Mouse (Mus musculus): ENCODE data around the gene Pcgf5. TPM values are rescaled to one million over a fixed set of nuclear protein-coding genes. Genes with fewer than 3 reads are reported as not detected.
A peak's percentile ranks its signal among the peaks of the same experiment; 100 is the strongest.

Gene Pcgf5
- polyA plus RNA-seq, 1 experiment: 0.65 TPM

DNA sequence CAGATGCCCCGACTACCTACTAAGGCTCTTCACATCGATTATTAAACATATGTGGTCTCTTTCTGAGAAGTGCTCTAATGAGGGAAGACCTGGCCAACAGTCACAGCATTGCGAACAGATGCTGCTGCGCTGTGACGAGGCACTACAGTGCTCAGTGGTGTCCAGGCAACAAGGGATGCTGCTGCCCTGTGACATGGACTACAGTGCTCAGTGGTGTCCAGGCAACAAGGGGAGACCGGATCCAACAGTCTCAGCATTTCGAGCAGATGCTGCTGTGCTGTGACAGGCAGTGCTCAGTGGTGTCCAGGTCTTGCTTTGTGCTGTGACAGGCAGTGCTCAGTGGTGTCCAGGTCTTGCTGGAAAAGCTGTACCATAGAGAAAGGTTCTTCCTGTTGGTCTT is 29.6 kb downstream of the Pcgf5 start:
- Histone ChIP-seq H3K36me3 (ENCODE audit: control insufficient read depth) (no peaks in the 10 kb centered on the region), H3K4me1 (ENCODE audit: control insufficient read depth) (no peaks in the 10 kb centered on the region)
- TF ChIP-seq GATA1 (IDR thresholded peaks at IDR 0.05; ENCODE audit: low read length) (no peak), TAL1 (IDR thresholded peaks at IDR 0.05; ENCODE audit: low read length) (no peak)

DNA sequence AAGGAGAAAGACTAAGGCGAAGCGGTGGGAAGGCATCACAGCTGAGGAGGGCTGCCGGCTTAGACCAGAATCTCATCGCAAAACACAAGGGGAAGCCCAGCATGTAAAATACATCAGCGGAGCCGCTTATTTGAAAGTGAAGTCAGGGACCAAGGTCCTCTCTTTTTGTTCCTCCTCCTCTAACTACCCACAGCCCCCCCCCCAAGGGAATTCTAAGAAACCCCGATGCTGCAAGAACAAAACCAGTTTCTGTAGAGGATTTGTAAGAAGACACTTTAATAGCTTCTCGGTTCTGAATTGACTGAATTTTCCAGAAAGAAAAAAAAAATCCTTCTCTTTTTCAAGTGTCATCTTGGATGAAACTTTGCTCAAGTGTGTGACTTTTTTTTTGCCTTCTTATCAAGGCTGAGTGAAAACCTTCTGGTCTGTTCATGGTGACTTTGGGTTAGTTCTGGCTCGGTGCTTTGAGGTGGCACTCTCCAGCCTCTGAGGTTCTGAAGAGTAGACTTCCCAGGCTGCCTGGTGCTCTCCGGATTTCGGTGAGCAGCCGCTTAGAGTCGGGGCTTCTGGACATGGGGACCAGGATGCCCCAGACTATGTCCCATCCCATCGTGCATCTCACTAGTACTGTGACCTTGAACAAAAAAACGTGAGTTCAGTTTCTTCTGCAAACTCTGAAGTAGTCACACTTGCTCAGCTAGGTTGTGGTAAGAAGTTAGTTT is 30.6 kb downstream of the Pcgf5 start:
- TF ChIP-seq TAL1 (IDR thresholded peaks at IDR 0.05; ENCODE audit: low read length) (no peak), GATA1 (IDR thresholded peaks at IDR 0.05; ENCODE audit: low read length) (no peak)
- Histone ChIP-seq H3K4me1 (ENCODE audit: control insufficient read depth) (no peaks in the 10 kb centered on the region), H3K9me3 (ENCODE audit: control insufficient read depth, low read length) (no peaks in the 10 kb centered on the region), H3K4me3 (replicated peaks) (no peak overlapping the region), H3K27me3 (ENCODE audit: control insufficient read depth) (no peaks in the 10 kb centered on the region; the same call in 1 of the 2 replicates), H3K36me3 (ENCODE audit: control insufficient read depth) (no peaks in the 10 kb centered on the region)

More for the DNA sequence above, 29.6 kb downstream of the Pcgf5 start:
- Histone ChIP-seq H3K27me3 (ENCODE audit: control insufficient read depth) (no peaks in the 10 kb centered on the region; the same call in 1 of the 2 replicates), H3K9me3 (ENCODE audit: control insufficient read depth, low read length) (no peaks in the 10 kb centered on the region), H3K4me3 (replicated peaks) (no peak overlapping the region)

- TF ChIP-seq TAL1 (IDR thresholded peaks at IDR 0.05; ENCODE audit: low read length) (no peak), GATA1 (IDR thresholded peaks at IDR 0.05; ENCODE audit: low read length) (no peak)
Measured at GRCm38 (mm10) chr19:36382901-36383300, 34.8 kb downstream of the Pcgf5 start.

GRCm38 (mm10) chr19:36383977-36384376 is 35.9 kb downstream of the Pcgf5 start:
- Histone ChIP-seq H3K27me3 (ENCODE audit: control insufficient read depth) (no peaks in the 10 kb centered on the region), H3K9me3 (ENCODE audit: control insufficient read depth, low read length) (no peaks in the 10 kb centered on the region), H3K4me1 (ENCODE audit: control insufficient read depth) (no peaks in the 10 kb centered on the region), H3K4me3 (replicated peaks) (no peak overlapping the region), H3K36me3 (ENCODE audit: control insufficient read depth) (no peaks in the 10 kb centered on the region)
- no peak for TF ChIP-seq GATA1 (IDR thresholded peaks at IDR 0.05; ENCODE audit: low read length)
- no peak for TF ChIP-seq TAL1 (IDR thresholded peaks at IDR 0.05; ENCODE audit: low read length)

More at GRCm38 (mm10) chr19:36382901-36383300, 34.8 kb downstream of the Pcgf5 start:
- H3K4me1 ChIP-seq (ENCODE audit: control insufficient read depth): no peaks in the 10 kb centered on the region
- no peaks in the 10 kb centered on the region; the same call in 1 of the 2 replicates for H3K27me3 ChIP-seq (ENCODE audit: control insufficient read depth)
- H3K9me3 ChIP-seq (ENCODE audit: control insufficient read depth, low read length): no peaks in the 10 kb centered on the region
- H3K4me3 ChIP-seq (replicated peaks): no peak overlapping the region
- no peaks in the 10 kb centered on the region for H3K36me3 ChIP-seq (ENCODE audit: control insufficient read depth)

GRCm38 (mm10) chr19:36384426-36384825 is 36.3 kb downstream of the Pcgf5 start:
- no peaks in the 10 kb centered on the region for H3K27me3 ChIP-seq (ENCODE audit: control insufficient read depth)
- H3K36me3 ChIP-seq (ENCODE audit: control insufficient read depth): no peaks in the 10 kb centered on the region
- H3K9me3 ChIP-seq (ENCODE audit: control insufficient read depth, low read length): no peaks in the 10 kb centered on the region
- TF ChIP-seq TAL1 (IDR thresholded peaks at IDR 0.05; ENCODE audit: low read length): no peak
- TF ChIP-seq GATA1 (IDR thresholded peaks at IDR 0.05; ENCODE audit: low read length): no peak
- no peaks in the 10 kb centered on the region for H3K4me1 ChIP-seq (ENCODE audit: control insufficient read depth)
- H3K4me3 ChIP-seq (replicated peaks): no peak overlapping the region

DNA sequence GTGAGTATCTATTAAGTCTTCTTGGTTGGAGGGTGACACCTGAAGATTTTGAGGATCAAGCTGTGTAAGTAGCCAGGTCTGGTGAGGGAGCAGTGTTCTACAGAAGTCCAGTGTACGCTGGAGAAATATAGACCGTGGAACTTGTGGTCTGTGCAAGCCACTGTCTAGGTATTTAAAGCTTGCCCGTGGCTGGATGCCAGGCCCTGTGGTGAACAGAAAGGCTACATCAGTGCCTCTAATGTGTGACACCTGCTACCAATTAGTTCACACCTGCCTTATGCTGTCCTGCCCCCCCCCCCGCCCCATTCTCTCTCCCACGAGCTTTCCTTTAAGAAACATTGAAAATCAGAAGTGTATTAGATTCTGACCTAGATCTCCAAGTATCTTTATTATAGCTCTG is 40.4 kb downstream of the Pcgf5 start:
- Histone ChIP-seq H3K4me1 (ENCODE audit: control insufficient read depth) (no peaks in the 10 kb centered on the region), H3K9me3 (ENCODE audit: control insufficient read depth, low read length) (no peaks in the 10 kb centered on the region), H3K36me3 (ENCODE audit: control insufficient read depth) (no peaks in the 10 kb centered on the region), H3K4me3 (replicated peaks) (no peak overlapping the region), H3K27me3 (ENCODE audit: control insufficient read depth) (no peaks in the 10 kb centered on the region)
- TF ChIP-seq TAL1 (IDR thresholded peaks at IDR 0.05; ENCODE audit: low read length) (no peak), GATA1 (IDR thresholded peaks at IDR 0.05; ENCODE audit: low read length) (no peak)

GRCm38 (mm10) chr19:36390714-36391113 is 42.6 kb downstream of the Pcgf5 start:
- Histone ChIP-seq H3K4me3 (replicated peaks) (no peak overlapping the region), H3K36me3 (ENCODE audit: control insufficient read depth) (no peaks in the 10 kb centered on the region), H3K4me1 (ENCODE audit: control insufficient read depth) (no peaks in the 10 kb centered on the region), H3K27me3 (ENCODE audit: control insufficient read depth) (no peaks in the 10 kb centered on the region), H3K9me3 (ENCODE audit: control insufficient read depth, low read length) (no peaks in the 10 kb centered on the region)
- TF ChIP-seq GATA1 (IDR thresholded peaks at IDR 0.05; ENCODE audit: low read length) (no peak), TAL1 (IDR thresholded peaks at IDR 0.05; ENCODE audit: low read length) (no peak)

GRCm38 (mm10) chr19:36398500-36398899 is 50.4 kb downstream of the Pcgf5 start:
- Histone ChIP-seq H3K4me3 (replicated peaks) (no peak overlapping the region), H3K36me3 (ENCODE audit: control insufficient read depth) (no peaks in the 10 kb centered on the region), H3K9me3 (ENCODE audit: control insufficient read depth, low read length) (no peaks in the 10 kb centered on the region), H3K27me3 (ENCODE audit: control insufficient read depth) (peaks cover 6% of the 10 kb centered on the region), H3K4me1 (ENCODE audit: control insufficient read depth) (no peaks in the 10 kb centered on the region)
- TF ChIP-seq GATA1 (IDR thresholded peaks at IDR 0.05; ENCODE audit: low read length) (no peak), TAL1 (IDR thresholded peaks at IDR 0.05; ENCODE audit: low read length) (no peak)

- peaks cover 35% of the 10 kb centered on the region for H3K4me1 ChIP-seq (ENCODE audit: control insufficient read depth)
- peaks cover 22% of the 10 kb centered on the region for H3K27me3 ChIP-seq (ENCODE audit: control insufficient read depth)
- H3K36me3 ChIP-seq (ENCODE audit: control insufficient read depth): peaks cover 25% of the 10 kb centered on the region
- H3K4me3 ChIP-seq (replicated peaks): peak overlapping the region; percentile 99
- H3K9me3 ChIP-seq (ENCODE audit: control insufficient read depth, low read length): no peaks in the 10 kb centered on the region
- TF ChIP-seq TAL1 (IDR thresholded peaks at IDR 0.05; ENCODE audit: low read length): 0 out of 3 replicates have a peak, but pooled peaks have one; percentile 37
- TF ChIP-seq GATA1 (IDR thresholded peaks at IDR 0.05; ENCODE audit: low read length): no peak
Measured at GRCm38 (mm10) chr19:36408352-36409100, 60.4 kb downstream of the Pcgf5 start.
